Mouse (Mus musculus) thymus, postnatal 14 days (tissue): ENCODE measurements around the gene Mylk.

Source experiments
- DNase-seq: peaks from one replicate; pipeline ENCODE4 v3.0.0; 2021

Mylk gene

GRCm38 (mm10) chr16:35034971-35035370 lies 290.0 kb downstream of the Mylk start:
- DNase-seq: no peak

DNA sequence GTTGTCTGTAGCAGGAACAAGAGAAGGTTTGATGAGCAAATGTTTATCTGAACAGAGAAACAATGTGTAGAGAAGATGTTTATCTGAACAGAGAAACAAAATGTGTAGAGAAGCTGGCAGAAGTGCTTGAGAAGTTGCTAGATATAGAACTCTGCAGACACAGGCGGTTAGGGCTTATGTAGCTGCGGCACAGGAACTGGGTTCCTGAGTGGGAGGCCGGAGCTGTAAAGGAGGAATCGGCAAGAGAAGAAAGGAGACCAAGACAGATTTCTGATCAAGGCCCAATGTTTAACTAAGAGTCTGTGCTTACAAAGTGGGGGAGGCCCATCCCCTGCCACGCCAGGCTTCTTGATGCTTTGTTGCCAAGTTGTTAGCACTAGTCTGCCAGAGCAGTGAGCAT lies 291.7 kb downstream of the Mylk start:
- no peak for DNase-seq

DNA sequence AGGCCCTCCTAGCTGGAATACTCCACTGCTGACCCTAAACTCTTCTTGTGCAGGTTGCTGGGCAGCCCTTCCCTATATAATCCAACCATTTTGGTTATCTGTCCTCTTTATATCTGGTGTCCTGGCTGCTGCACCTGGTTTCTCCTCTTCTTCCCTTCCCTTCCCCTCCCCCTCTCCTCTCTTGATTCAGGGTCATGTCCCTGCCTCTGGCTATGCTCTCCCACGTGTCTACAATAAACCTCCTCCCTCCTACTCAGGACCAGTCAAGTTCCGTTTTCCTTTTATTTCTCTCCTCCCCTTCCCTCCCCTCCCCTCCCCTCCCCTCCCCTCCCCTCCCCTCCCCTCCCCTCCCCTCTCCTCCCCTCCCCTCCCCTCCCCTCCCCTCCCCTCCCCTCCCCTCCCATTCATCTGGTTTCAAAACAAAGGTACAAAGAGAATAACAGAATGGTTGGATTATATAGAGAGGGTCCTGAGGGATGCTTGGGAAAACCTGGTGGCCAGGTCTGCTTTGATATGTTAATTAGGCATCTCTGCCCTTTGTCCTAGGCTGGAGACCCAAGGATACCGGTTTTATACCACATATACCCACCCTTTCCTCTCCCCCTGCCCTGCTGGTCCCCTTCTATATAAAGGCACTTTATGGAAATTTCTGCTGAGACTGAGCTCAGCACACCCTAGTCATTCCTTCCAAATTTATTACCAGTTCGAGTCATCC lies 293.5 kb downstream of the Mylk start:
- DNase-seq: no peak

DNA sequence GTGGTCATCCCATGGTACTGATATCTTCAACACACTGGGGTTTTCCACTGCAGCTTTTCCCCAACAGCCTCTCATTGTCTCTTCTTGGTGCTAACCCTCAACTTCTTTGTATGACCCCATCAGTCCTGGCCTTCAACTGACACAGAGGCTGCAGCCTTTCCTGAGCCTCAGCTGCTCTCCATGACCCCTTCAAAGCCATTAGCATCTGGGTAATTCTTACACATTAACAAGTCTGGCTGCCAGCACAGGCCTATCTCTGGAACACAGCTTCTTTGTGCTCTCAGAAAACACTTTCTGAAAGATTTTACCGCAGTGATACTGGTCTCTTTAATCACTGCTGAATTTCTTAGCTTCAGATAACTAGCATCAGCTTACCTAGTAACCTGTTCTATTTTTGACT lies 295.1 kb downstream of the Mylk start:
- no peak for DNase-seq

- DNase-seq: no peak
These were observed 296.0 kb downstream of the Mylk start for GRCm38 (mm10) chr16:35041001-35041400.

GRCm38 (mm10) chr16:35046081-35046775 lies 301.2 kb downstream of the Mylk start:
- no peak for DNase-seq

- DNase-seq: no peak
These were observed 302.4 kb downstream of the Mylk start for GRCm38 (mm10) chr16:35047272-35047969.

DNA sequence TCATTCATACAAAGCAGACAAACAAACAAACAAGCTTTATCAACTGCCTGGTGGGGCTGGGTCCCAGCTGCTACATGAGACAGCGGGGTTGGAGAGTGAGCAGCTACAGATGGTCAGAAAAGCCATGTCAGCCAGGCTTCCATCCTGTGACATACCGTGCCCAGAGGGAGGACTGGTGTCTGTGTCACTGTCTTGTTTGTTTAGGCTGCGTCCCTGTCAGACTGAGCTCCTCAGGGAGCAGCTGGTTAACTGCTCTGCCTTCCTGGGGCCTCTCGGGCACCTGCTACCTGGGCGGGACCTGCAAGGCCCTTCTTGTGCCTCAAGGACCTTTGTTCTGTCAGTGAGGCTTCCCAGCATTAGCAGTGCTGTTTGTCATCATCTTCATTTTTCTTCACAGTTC lies 306.1 kb downstream of the Mylk start:
- DNase-seq: no peak
